In the genomic region with DNA sequence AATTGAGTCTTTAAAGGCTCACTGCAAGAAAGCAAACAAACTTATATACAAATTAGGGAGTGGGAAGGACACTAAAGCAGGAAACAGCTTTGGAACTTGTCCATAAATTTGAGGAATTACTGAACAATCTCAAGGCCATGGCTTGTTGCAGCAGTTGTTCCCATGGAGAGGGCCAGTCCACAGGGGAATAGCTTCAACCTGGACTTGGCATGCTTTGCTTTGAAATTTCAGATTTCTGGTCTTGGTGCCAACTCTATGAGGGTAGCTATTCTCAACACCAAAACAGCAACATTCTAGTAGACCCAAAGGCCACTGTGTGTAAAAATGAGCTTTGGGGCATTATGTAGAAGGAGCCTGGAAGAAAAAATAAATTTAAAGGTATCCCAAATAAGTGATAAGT, we compare ENCODE assay signal across 23 mouse cellular contexts.
"Had no signal": no experiment of that assay in that cellular context is flagged by ENCODE, and none has a peak within 500 bp of the region (broad histone marks: within the 10 kb centered on the region; RNA-seq: fewer than 3 reads in every experiment).

No protein-coding gene starts in this region.

- H3K27ac ChIP-seq: kidney, embryonic 15.5 days; limb, embryonic 10.5 days; limb, embryonic 13.5 days; liver, embryonic 12.5 days; liver, embryonic 15.5 days; lung, embryonic 15.5 days; midbrain, embryonic 10.5 days; neural tube, embryonic 12.5 days; neural tube, embryonic 15.5 days; stomach, postnatal 0 days had no signal

- H3K4me1 ChIP-seq: kidney, embryonic 15.5 days; limb, embryonic 10.5 days; limb, embryonic 13.5 days; liver, embryonic 12.5 days; liver, embryonic 15.5 days; lung, embryonic 15.5 days; megakaryocyte, embryonic 14.5 days; neural tube, embryonic 12.5 days; neural tube, embryonic 15.5 days had no signal

- H3K4me3 ChIP-seq: kidney, embryonic 15.5 days; limb, embryonic 10.5 days; limb, embryonic 13.5 days; liver, embryonic 12.5 days; liver, embryonic 15.5 days; lung, embryonic 15.5 days; megakaryocyte, embryonic 14.5 days; midbrain, embryonic 10.5 days; neural tube, embryonic 12.5 days; neural tube, embryonic 15.5 days had no signal

- H3K27me3 ChIP-seq: kidney, embryonic 15.5 days; limb, embryonic 13.5 days; liver, embryonic 12.5 days; liver, embryonic 15.5 days; lung, embryonic 15.5 days; megakaryocyte, embryonic 14.5 days; neural tube, embryonic 12.5 days; neural tube, embryonic 15.5 days had no signal

- H3K9me3 ChIP-seq: kidney, embryonic 15.5 days; limb, embryonic 10.5 days; limb, embryonic 13.5 days; liver, embryonic 12.5 days; liver, embryonic 15.5 days; lung, embryonic 15.5 days; midbrain, embryonic 10.5 days; neural tube, embryonic 12.5 days; neural tube, embryonic 15.5 days had no signal

- H3K4me2 ChIP-seq: kidney, embryonic 15.5 days; limb, embryonic 13.5 days; liver, embryonic 12.5 days; liver, embryonic 15.5 days; lung, embryonic 15.5 days; neural tube, embryonic 12.5 days; neural tube, embryonic 15.5 days had no signal

- H3K36me3 ChIP-seq: kidney, embryonic 15.5 days; limb, embryonic 10.5 days; limb, embryonic 13.5 days; liver, embryonic 12.5 days; liver, embryonic 15.5 days; lung, embryonic 15.5 days; midbrain, embryonic 10.5 days; neural tube, embryonic 12.5 days; neural tube, embryonic 15.5 days had no signal

- ATAC-seq: liver, embryonic 12.5 days had no signal

- H3K9ac ChIP-seq: kidney, embryonic 15.5 days; limb, embryonic 13.5 days; liver, embryonic 12.5 days; liver, embryonic 15.5 days; lung, embryonic 15.5 days; neural tube, embryonic 12.5 days; neural tube, embryonic 15.5 days had no signal

- DNase-seq: kidney, postnatal 10 days; kidney, postnatal 4 days; layer of hippocampus, adult 9-11 months; liver; lung, adult 18-20 months; lung, postnatal 10 days; lung, postnatal 36 days; midbrain, embryonic 14.5 days; right cerebral cortex, adult 18-20 months; right cerebral cortex, postnatal 14 days; right cerebral cortex, postnatal 4 days; thymus, postnatal 25 days had no signal
